Mouse (Mus musculus): Measurements from ENCODE around the gene Blm. TPM values are rescaled to one million over a fixed set of nuclear protein-coding genes. Genes with fewer than 3 reads are reported as not detected.

Gene Blm
- 11.8 and 13.9 TPM in 2 replicates for polyA plus RNA-seq (2015; fragmentation: Nextera tagmentation; extraction: Ambion mirVana)

DNA sequence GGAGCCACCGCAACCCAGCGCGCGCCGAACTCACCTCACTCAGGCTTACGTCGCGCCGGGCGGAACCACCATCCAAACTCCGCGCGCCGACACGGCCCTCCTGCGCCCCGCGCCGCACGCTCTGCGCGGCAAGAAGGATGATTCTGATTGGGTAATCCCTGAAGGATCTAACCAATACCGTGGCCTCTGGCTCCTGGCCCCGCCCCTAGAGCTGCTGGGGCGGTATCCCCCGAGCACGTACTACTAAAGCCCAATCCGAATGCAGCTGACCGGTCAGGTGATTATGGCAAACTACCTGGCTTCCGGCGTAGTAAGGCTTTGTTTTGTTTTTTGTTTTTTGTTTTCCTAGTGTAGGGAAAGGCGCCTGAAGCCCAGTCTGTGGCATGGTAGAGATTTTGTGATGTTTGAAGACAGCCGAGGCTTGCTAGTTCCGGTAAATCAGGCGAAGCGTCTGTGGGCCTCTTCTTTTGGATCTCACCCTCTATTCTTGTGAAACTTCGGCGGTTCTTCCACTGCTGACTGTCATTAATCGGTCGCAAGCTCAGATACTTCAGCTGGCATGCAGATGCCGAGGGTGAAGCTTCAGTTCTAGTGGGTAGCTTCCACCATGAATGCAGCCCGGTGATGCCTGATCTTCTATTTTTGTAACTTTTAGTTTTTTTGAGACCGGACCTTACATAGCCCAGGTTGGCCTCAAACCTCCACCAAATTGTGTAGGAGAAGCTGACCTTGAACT, at the start of gene Blm:
Gene Blm, minus strand, starts transcription at position 111 of the 736 bp plus-strand sequence.
- Histone ChIP-seq H3K27ac (replicated peaks) (peak within 1 kb of the TSS; percentile 93), H3K4me1 (replicated peaks) (peaks cover 14% of the 10 kb centered on the region), H3K9me3 (no peaks in the 10 kb centered on the region), H3K4me2 (peak within 1 kb of the TSS; percentile 95), H3K27me3 (no peaks in the 10 kb centered on the region; the same call in 1 of the 2 replicates), H3K9ac (peak within 1 kb of the TSS; percentile 83), H3K36me3 (no peaks in the 10 kb centered on the region), H3K4me3 (peak within 1 kb of the TSS; percentile 70)
- under 1% methylated on average over 43 of the region's 43 CpGs for WGBS
- peak; percentile 100 for ATAC-seq (ENCODE audit: low read depth)

DNA sequence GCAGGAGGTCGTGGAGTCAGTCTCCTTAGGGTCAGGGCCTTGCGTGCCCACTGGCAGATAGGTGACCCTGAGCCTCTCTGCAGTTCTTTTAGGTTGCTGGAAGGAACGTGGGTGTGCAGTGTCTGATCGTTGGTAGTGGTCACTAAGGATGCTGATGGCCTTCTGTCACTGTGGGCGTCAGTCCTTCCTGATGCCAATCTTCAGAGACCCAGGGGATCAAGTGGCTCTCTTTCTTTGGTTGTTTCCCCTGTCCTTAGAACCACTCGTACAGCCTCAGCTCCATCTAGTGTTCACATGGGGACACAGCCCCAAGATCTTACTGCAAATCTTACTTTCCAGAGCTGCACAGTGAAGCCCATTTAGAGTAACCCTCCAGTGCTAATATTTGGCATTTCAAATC, 49.1 kb upstream of the Blm start:
- Histone ChIP-seq H3K4me3 (no peak overlapping the region), H3K27me3 (no peaks in the 10 kb centered on the region), H3K4me1 (replicated peaks) (peaks cover 14% of the 10 kb centered on the region; the same call in 1 of the 2 replicates), H3K27ac (replicated peaks) (no peak overlapping the region), H3K9ac (no peak overlapping the region), H3K9me3 (no peaks in the 10 kb centered on the region), H3K36me3 (peaks cover 8% of the 10 kb centered on the region), H3K4me2 (no peak overlapping the region)
- peak; percentile 55; the same call in 1 of the 2 replicates for ATAC-seq (ENCODE audit: low read depth)
- WGBS: 40% methylated on average over 6 of the region's 6 CpGs

DNA sequence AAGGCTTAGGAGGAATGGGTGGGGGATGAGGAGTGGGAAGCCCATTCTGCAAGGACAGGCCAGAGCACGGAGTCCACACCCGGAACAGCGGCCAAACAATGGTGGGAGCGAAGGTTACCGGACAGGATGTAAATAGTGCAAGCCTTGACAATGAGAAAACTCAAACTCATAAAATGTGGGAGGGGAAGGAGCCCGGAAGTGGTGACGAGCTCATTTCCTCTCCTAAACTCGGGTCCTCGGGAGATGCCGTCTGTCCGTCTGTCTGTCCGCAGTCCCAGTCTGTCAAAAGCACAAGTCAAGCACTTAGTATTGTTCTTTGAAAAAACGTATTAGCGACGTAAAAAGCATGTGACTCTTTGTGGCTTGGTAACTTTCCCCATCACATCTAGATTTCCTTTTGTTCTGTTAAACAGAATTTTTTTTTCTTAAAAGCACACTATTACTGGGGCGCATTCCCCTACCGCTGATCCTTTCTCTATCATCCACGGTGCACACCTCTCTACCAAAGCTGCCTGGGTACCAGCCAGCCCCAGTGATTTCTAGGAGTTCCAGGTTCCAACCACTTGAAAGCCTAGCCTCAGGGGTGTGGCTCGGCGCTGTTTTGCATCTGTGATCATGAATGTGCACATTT, 48.0 kb upstream of the Blm start:
- 0 out of 2 replicates have a peak overlapping the region, but pooled peaks have one; percentile 2 for H3K4me2 ChIP-seq
- no peak overlapping the region for H3K4me3 ChIP-seq
- H3K27ac ChIP-seq (replicated peaks): no peak overlapping the region
- H3K27me3 ChIP-seq: no peaks in the 10 kb centered on the region
- no peaks in the 10 kb centered on the region for H3K9me3 ChIP-seq
- 58% methylated on average over 20 of the region's 20 CpGs for WGBS
- H3K4me1 ChIP-seq (replicated peaks): peaks cover 14% of the 10 kb centered on the region; the same call in 1 of the 2 replicates
- no peaks in the 10 kb centered on the region for H3K36me3 ChIP-seq
- ATAC-seq (ENCODE audit: low read depth): no peak
- no peak overlapping the region for H3K9ac ChIP-seq

DNA sequence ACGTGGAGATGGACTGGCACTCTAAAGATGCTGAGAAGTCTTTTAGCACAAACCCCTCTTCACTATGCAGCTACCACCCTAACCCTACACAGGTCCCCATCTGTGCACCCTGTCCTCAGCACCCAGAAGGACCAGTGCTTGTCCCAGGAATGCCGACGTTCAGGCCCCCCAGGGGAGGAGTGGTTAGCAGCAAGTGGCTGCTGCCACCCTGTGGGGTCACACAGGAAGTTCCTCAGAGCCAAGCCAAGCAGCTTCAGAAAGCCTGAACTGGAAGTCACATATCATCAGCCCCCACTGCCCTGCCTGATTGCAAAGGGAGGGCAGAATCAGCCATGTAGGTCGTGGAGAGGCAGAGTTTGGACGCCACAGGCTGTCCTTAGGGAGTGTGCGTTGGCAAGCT, 45.4 kb upstream of the Blm start:
- no peak overlapping the region for H3K4me2 ChIP-seq
- WGBS: 32% methylated on average over 6 of the region's 6 CpGs
- no peak for ATAC-seq (ENCODE audit: low read depth)

DNA sequence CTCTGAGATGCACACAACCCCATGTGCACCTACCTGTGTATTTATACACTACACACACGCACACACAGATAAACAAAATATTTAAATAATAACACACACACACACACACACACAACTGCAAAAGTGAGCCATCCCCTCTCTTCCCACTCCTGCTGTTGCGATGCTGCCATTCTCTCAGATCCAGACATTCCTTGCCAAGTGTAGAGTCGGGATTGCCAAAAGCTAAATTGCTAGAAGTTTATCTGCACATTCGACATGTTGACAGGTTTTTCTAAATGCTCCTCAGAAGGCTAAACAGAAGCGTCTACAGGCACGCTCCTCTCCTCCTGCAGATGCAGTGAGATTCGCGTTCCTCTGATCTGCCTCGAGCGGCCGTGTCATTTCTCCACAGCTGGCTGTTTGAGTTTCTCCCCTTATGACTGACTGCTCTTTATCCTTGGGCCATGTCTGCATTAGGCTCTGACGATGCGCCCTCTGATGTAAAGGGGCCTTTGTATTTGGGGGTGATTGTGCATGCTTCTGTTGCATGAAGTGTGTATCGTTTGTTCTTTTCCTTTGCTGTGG, 42.6 kb upstream of the Blm start:
- no peak for ATAC-seq (ENCODE audit: low read depth)
- no peak overlapping the region for H3K27ac ChIP-seq (replicated peaks)
- H3K4me1 ChIP-seq (replicated peaks): no peaks in the 10 kb centered on the region
- H3K36me3 ChIP-seq: no peaks in the 10 kb centered on the region
- H3K4me2 ChIP-seq: no peak overlapping the region
- no peaks in the 10 kb centered on the region for H3K9me3 ChIP-seq
- no peaks in the 10 kb centered on the region for H3K27me3 ChIP-seq
- H3K9ac ChIP-seq: no peak overlapping the region
- H3K4me3 ChIP-seq: no peak overlapping the region
- WGBS: 72% methylated on average over 14 of the region's 14 CpGs

More for the DNA sequence above, 45.4 kb upstream of the Blm start:
- Histone ChIP-seq H3K4me3 (no peak overlapping the region), H3K4me1 (replicated peaks) (no peaks in the 10 kb centered on the region; the same call in 1 of the 2 replicates), H3K9me3 (no peaks in the 10 kb centered on the region), H3K36me3 (no peaks in the 10 kb centered on the region), H3K27ac (replicated peaks) (no peak overlapping the region), H3K27me3 (no peaks in the 10 kb centered on the region), H3K9ac (no peak overlapping the region)

DNA sequence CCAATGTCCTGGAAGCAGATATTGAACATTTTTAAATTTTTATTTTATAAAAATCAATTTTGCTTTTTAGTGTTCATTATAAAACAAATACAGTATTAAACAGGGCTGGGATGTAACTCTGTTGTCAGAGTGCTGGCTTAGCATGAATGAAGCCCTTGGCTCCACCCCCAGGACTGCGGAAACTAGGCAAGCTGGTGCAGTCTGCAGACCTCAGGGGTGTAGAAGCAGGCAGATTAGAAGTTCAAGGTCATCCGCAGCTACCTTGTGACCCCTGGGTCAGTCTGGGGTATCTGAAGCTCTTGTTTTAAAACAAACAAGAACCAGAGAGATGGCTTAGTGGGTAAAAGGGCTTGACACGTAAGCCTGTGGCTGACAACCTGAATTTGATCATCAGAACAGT, 41.7 kb upstream of the Blm start:
- no peak overlapping the region for H3K4me3 ChIP-seq
- H3K4me2 ChIP-seq: no peak overlapping the region
- 83% methylated on average over 3 of the region's 3 CpGs for WGBS
- H3K27ac ChIP-seq (replicated peaks): no peak overlapping the region
- no peak for ATAC-seq (ENCODE audit: low read depth)
- no peaks in the 10 kb centered on the region for H3K9me3 ChIP-seq
- no peaks in the 10 kb centered on the region for H3K36me3 ChIP-seq
- no peaks in the 10 kb centered on the region for H3K27me3 ChIP-seq
- H3K4me1 ChIP-seq (replicated peaks): no peaks in the 10 kb centered on the region
- no peak overlapping the region for H3K9ac ChIP-seq

DNA sequence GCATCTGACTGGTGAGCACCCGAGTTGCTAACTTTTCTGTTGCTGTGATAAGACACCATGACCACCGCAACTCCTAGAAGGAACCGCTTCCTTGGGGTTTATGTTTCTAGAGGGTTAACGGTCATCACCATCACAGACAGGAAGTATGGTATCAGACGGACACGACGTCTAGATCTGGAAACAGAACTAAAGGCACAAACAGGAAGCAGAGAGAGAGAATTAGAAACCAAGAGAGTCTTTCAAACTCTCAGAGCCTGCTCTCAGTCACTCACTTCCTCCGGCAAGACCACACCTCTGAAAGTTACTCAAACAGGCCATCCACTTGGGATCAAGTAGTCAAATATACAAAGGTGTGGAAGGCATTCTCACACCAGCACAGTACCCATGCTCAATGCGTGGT, 40.8 kb upstream of the Blm start:
- Histone ChIP-seq H3K27ac (replicated peaks) (no peak overlapping the region), H3K4me3 (no peak overlapping the region), H3K9me3 (no peaks in the 10 kb centered on the region), H3K27me3 (no peaks in the 10 kb centered on the region), H3K36me3 (no peaks in the 10 kb centered on the region), H3K4me1 (replicated peaks) (no peaks in the 10 kb centered on the region), H3K9ac (no peak overlapping the region), H3K4me2 (no peak overlapping the region)
- no peak for ATAC-seq (ENCODE audit: low read depth)
- WGBS: 85% methylated on average over 9 of the region's 9 CpGs

DNA sequence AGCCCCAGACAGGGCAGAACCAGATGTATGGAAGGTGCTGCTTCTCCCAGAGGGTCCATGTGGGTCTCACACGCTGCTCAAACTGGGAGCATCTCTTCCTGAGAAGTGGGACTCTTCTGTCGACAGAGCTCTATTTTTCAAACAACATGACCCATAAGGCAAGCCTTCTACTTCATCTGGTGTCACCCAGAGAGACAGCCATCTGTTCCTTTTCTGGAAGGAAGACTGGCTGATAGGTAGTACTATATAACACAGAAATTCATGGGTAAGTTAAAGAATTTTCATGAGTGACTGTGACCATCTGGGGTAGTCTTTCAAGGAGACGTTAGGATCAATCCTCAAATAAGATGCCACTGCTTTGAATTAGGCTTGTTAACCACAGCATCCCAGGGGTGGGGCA, 38.2 kb upstream of the Blm start:
- no peaks in the 10 kb centered on the region for H3K9me3 ChIP-seq
- ATAC-seq (ENCODE audit: low read depth): no peak
- H3K27ac ChIP-seq (replicated peaks): no peak overlapping the region
- no peak overlapping the region for H3K4me3 ChIP-seq
- no peak overlapping the region for H3K4me2 ChIP-seq
- H3K27me3 ChIP-seq: no peaks in the 10 kb centered on the region
- no peaks in the 10 kb centered on the region for H3K36me3 ChIP-seq
- no peak overlapping the region for H3K9ac ChIP-seq
- no peaks in the 10 kb centered on the region for H3K4me1 ChIP-seq (replicated peaks)
- WGBS: 66% methylated on average over 3 of the region's 3 CpGs

DNA sequence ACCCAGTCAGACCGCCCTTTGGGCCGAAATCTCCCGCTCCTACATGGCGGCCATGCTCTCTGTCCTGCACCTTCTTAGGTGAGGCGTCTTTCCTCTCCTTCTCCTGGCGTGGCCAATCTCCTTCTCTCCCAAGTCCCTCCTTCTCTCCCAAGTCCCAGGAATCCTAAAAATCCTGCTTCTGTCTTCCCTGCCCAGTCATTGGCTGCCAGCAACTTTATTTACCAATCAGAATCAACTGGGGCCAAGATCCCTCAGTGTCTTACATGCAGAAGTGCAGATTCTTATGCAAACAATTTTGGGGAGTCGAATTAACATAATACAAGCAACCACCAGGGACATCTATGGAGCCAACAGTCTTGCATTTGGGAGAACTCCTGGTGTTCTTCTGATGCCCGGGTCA, 33.1 kb upstream of the Blm start:
- ATAC-seq (ENCODE audit: low read depth): no peak
- H3K27ac ChIP-seq (replicated peaks): no peak overlapping the region

DNA sequence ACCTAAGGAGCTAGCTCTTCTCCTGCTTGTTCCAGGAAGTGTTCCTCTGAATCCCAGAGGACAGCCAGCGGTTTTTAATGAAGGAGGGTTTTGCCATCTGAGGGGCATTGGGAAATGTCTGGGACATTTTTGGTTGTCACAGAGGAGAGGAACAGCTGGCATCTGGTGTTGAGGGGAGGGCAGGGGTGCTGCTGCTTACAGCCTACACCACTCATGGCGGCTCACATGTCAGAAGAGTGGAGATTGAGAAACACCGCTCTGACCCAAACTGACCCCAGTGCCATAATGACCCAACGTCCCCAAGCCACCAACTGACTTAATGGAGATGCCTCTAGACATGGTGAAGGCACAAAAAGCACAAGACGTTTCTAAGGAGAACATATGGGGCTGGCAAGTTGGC, 27.0 kb upstream of the Blm start:
- H3K27me3 ChIP-seq: no peaks in the 10 kb centered on the region
- H3K27ac ChIP-seq (replicated peaks): no peak overlapping the region
- no peaks in the 10 kb centered on the region for H3K36me3 ChIP-seq
- no peak overlapping the region for H3K9ac ChIP-seq
- H3K9me3 ChIP-seq: no peaks in the 10 kb centered on the region
- H3K4me1 ChIP-seq (replicated peaks): 0 out of 2 replicates have a peak, but pooled peaks cover 7% of the 10 kb centered on the region
- H3K4me3 ChIP-seq: no peak overlapping the region
- ATAC-seq (ENCODE audit: low read depth): no peak
- H3K4me2 ChIP-seq: no peak overlapping the region
- 79% methylated on average over 5 of the region's 5 CpGs for WGBS

More for the DNA sequence above, 33.1 kb upstream of the Blm start:
- H3K4me2 ChIP-seq: no peak overlapping the region
- no peaks in the 10 kb centered on the region for H3K4me1 ChIP-seq (replicated peaks)
- no peak overlapping the region for H3K9ac ChIP-seq
- no peaks in the 10 kb centered on the region for H3K27me3 ChIP-seq
- no peaks in the 10 kb centered on the region for H3K9me3 ChIP-seq
- WGBS: 83% methylated on average over 8 of the region's 8 CpGs
- no peak overlapping the region for H3K4me3 ChIP-seq
- H3K36me3 ChIP-seq: no peaks in the 10 kb centered on the region

DNA sequence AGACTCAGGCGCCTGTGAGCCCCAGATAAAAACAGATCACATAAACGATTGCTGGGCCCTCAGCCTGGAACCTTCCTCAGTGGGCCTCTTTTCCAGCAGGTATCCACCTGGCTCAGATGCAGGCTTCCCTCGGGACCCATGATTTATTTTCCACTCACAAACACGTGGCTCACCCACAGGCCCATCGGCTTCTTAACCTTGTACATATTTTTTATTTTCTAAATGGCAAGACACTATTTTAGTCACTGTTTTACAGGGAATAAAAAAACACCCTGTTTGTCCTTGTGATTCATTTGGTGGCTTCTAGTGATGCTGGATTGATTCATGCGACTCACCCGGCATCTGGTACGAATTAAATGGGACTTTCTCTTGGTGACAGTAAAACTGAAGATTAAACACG, 26.4 kb upstream of the Blm start:
- H3K27me3 ChIP-seq: no peaks in the 10 kb centered on the region
- ATAC-seq (ENCODE audit: low read depth): no peak
- H3K4me1 ChIP-seq (replicated peaks): 0 out of 2 replicates have a peak, but pooled peaks cover 7% of the 10 kb centered on the region
- H3K4me3 ChIP-seq: no peak overlapping the region
- H3K9ac ChIP-seq: no peak overlapping the region
- no peak overlapping the region for H3K4me2 ChIP-seq
- WGBS: 68% methylated on average over 9 of the region's 9 CpGs
- H3K27ac ChIP-seq (replicated peaks): no peak overlapping the region
- no peaks in the 10 kb centered on the region for H3K9me3 ChIP-seq
- H3K36me3 ChIP-seq: no peaks in the 10 kb centered on the region

DNA sequence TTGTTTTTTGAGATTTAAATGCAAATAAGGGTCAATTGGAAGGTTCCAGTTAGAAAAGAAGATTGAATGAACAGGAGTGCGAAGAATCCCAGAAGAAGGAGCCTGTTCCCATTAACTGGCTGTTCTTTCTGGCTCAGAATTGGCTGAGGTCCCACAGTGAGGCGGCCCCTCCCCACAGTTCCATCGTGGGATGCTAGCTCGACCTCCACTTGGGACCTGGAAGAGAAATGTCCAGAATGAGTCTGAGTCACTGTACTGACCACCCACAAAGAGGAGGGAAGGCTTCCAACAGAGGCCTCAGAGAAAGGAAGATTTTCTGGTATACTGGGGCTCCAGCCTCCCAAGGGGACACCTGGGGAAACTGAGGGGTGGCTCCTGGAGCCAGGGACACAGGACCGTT, 23.7 kb upstream of the Blm start:
- H3K4me3 ChIP-seq: no peak overlapping the region
- H3K4me1 ChIP-seq (replicated peaks): 0 out of 2 replicates have a peak, but pooled peaks cover 7% of the 10 kb centered on the region
- 59% methylated on average over 5 of the region's 5 CpGs for WGBS
- no peak overlapping the region for H3K27ac ChIP-seq (replicated peaks)
- H3K9me3 ChIP-seq: no peaks in the 10 kb centered on the region
- no peak overlapping the region for H3K9ac ChIP-seq
- no peaks in the 10 kb centered on the region for H3K27me3 ChIP-seq
- no peak overlapping the region for H3K4me2 ChIP-seq
- no peak for ATAC-seq (ENCODE audit: low read depth)
- no peaks in the 10 kb centered on the region for H3K36me3 ChIP-seq

Measured in neural tube, embryonic 13.5 days (tissue).